Comparison of ENCODE assay signal across 13 mouse cellular contexts in genomic region chr9:74951491-74951890, GRCm38 (mm10). TPM values are rescaled to one million over a fixed set of nuclear protein-coding genes. Genes with fewer than 3 reads are reported as not detected.
A peak's percentile ranks its signal among the peaks of the same experiment; 100 is the strongest.
DNase-seq lines count a peak whose midpoint lies in the region; ATAC-seq and TF ChIP-seq lines count a peak whose summit lies in the region.
"Had no signal": no experiment of that assay in that cellular context is flagged by ENCODE, and none has a peak within 500 bp of the region (broad histone marks: within the 10 kb centered on the region; RNA-seq: fewer than 3 reads in every experiment).

No protein-coding gene starts in this region.

- no peak overlapping the region for H3K4me3 ChIP-seq in liver, adult 2 months (ENCODE audit: insufficient read depth, low read depth, low read length)
- no peak overlapping the region for H3K4me3 ChIP-seq in liver, embryonic 11.5 days (ENCODE audit: low read depth, low read length)
- no peak overlapping the region for H3K4me3 ChIP-seq in heart, embryonic 10.5 days

- no peak overlapping the region for H3K27ac ChIP-seq in liver, adult 2 months (replicated peaks; ENCODE audit: insufficient read depth, low read depth, low read length)
- H3K27ac ChIP-seq in liver, embryonic 11.5 days (ENCODE audit: low read depth, low read length) = no peak overlapping the region
- H3K27ac ChIP-seq in heart, embryonic 10.5 days = no peak overlapping the region
- H3K27ac ChIP-seq: limb, embryonic 13.5 days had no signal

- peaks cover 15% of the 10 kb centered on the region for H3K36me3 ChIP-seq in liver, adult 2 months (ENCODE audit: control insufficient read depth, insufficient read depth, low read length)
- no peaks in the 10 kb centered on the region for H3K36me3 ChIP-seq in liver, embryonic 11.5 days (ENCODE audit: control insufficient read depth, insufficient read depth, low read length)
- H3K36me3 ChIP-seq in heart, embryonic 10.5 days = peaks cover 3% of the 10 kb centered on the region; the same call in 1 of the 2 replicates

- H3K4me1 ChIP-seq in liver, adult 2 months (ENCODE audit: control insufficient read depth, insufficient read depth, low read length) = peaks cover 8% of the 10 kb centered on the region; the same call in 1 of the 2 replicates
- H3K4me1 ChIP-seq in liver, embryonic 11.5 days (replicated peaks; ENCODE audit: control insufficient read depth, insufficient read depth, low read length) = peaks cover 2% of the 10 kb centered on the region; the same call in 1 of the 2 replicates
- peaks cover 15% of the 10 kb centered on the region for H3K4me1 ChIP-seq in heart, embryonic 10.5 days

- ATAC-seq in CD4-positive, CD25-positive, alpha-beta regulatory T cell, adult 4 months = no peak
- ATAC-seq in liver, embryonic 11.5 days (replicated peaks; ENCODE audit: low FRiP score) = no peak

- 0 out of 2 replicates have a peak, but pooled peaks have one; percentile 18 for TF ChIP-seq CTCF in liver, adult 2 months (IDR thresholded peaks at IDR 0.05; ENCODE audit: low read depth, low read length)
- peak; percentile 23; the same call in 1 of the 2 replicates for TF ChIP-seq CTCF in brain, embryonic 14.5 days (IDR thresholded peaks at IDR 0.05; ENCODE audit: borderline replicate concordance, extremely low read depth, insufficient read depth, insufficient read length)

- DNase-seq in CD4-positive, CD25-positive, alpha-beta regulatory T cell, adult 2 months (ENCODE audit: low read depth, low spot score) = peak; percentile 60
- peak; percentile 22 for DNase-seq in liver, adult 2 months (ENCODE audit: extremely low read depth, low read depth, low spot score)
- DNase-seq in liver, embryonic 11.5 days (ENCODE audit: low spot score) = no peak
- DNase-seq in CD4-positive helper T cell, adult 2 months (ENCODE audit: low read depth, low spot score) = peak; percentile 32
- DNase-seq in brain, embryonic 14.5 days (ENCODE audit: low read depth) = no peak
- no peak for DNase-seq in heart, embryonic 10.5 days (ENCODE audit: low spot score)
- DNase-seq in right cerebral cortex, postnatal 36 days (ENCODE audit: low spot score in 2 of 2) = no peak
- DNase-seq: cerebellum, adult 11 months; thymus, postnatal 36 days had no signal

- WGBS in liver, adult 2 months = 32% methylated on average over 3 of the region's 3 CpGs
- 33% methylated on average over 3 of the region's 3 CpGs for WGBS in liver, embryonic 11.5 days
- WGBS in heart, embryonic 10.5 days = 32% methylated on average over 3 of the region's 3 CpGs

- no peak overlapping the region for H3K4me2 ChIP-seq in liver, embryonic 11.5 days

- no peak overlapping the region for H3K9ac ChIP-seq in liver, adult 2 months (ENCODE audit: low read depth, low read length)
- H3K9ac ChIP-seq in liver, embryonic 11.5 days (ENCODE audit: low read depth, low read length) = no peak overlapping the region
- H3K9ac ChIP-seq: embryonic facial prominence, embryonic 12.5 days had no signal

- H3K27me3 ChIP-seq in liver, adult 2 months (ENCODE audit: control insufficient read depth, insufficient read depth, low read length) = no peaks in the 10 kb centered on the region
- H3K27me3 ChIP-seq in liver, embryonic 11.5 days (replicated peaks; ENCODE audit: control insufficient read depth, insufficient read depth, low read length) = no peaks in the 10 kb centered on the region
- no peaks in the 10 kb centered on the region for H3K27me3 ChIP-seq in heart, embryonic 10.5 days (ENCODE audit: insufficient read depth, poor library complexity, severe bottlenecking)
- H3K27me3 ChIP-seq: embryonic facial prominence, embryonic 12.5 days; limb, embryonic 13.5 days; midbrain, embryonic 12.5 days had no signal

- no peak for TF ChIP-seq POLR2A in liver, adult 2 months (IDR thresholded peaks at IDR 0.05; ENCODE audit: extremely low read depth, insufficient read depth, low read length)
- no peak for TF ChIP-seq POLR2A in brain, embryonic 14.5 days (IDR thresholded peaks at IDR 0.05; ENCODE audit: borderline replicate concordance, extremely low read depth, insufficient read depth, insufficient read length, poor library complexity, severe bottlenecking)

- H3K9me3 ChIP-seq in liver, embryonic 11.5 days (ENCODE audit: control insufficient read depth, low read length) = no peaks in the 10 kb centered on the region
- H3K9me3 ChIP-seq in heart, embryonic 10.5 days = no peaks in the 10 kb centered on the region
- H3K9me3 ChIP-seq: embryonic facial prominence, embryonic 12.5 days; limb, embryonic 13.5 days; midbrain, embryonic 12.5 days had no signal

- H3K79me2 ChIP-seq in liver, adult 2 months (ENCODE audit: control insufficient read depth, insufficient read depth, low read length) = peaks cover 3% of the 10 kb centered on the region; the same call in 1 of the 2 replicates

RNA-seq across cellular contexts. Expression of gene Fam214a, which starts 1.2 kb away (rescaled TPM):
- polyA plus RNA-seq in CD4-positive, CD25-positive, alpha-beta regulatory T cell, adult 4 months (2017; shearing (Covaris generic)) = 10 to 100 TPM; 24.3 to 28.4 TPM
- 67.5 and 116 TPM in 2 replicates for total RNA-seq in liver, adult 2 months (2014; rRNA removed)
- polyA plus RNA-seq in liver, adult 2 months (2012; rRNA removed) = 14.5 and 23.1 TPM in 2 replicates
- 3.3 and 3.7 TPM in 2 replicates for polyA plus RNA-seq in liver, embryonic 11.5 days (2014; fragmentation: Nextera tagmentation; extraction: Ambion mirVana)
- polyA plus RNA-seq in brain, embryonic 14.5 days (2012; rRNA removed) = 21.5 and 25.4 TPM in 2 replicates
- 7.3 and 9.2 TPM in 2 replicates for polyA plus RNA-seq in heart, embryonic 10.5 days (2016; fragmentation: Nextera tagmentation; extraction: Ambion mirVana)

Comparison
In these comparisons a context has a peak if more than half of its experiments do, and no peak if none do; other contexts are left out.
1. DNase-seq: peak in CD4-positive, CD25-positive, alpha-beta regulatory T cell, adult 2 months (single experiment), liver, adult 2 months (single experiment) and CD4-positive helper T cell, adult 2 months (single experiment); none in liver, embryonic 11.5 days (single experiment), brain, embryonic 14.5 days (single experiment), heart, embryonic 10.5 days (single experiment) and right cerebral cortex, postnatal 36 days (0 of 2).